Comparison of ENCODE assay signal across 22 mouse cellular contexts in genomic region chr10:84260931-84261650, GRCm38 (mm10).
A peak's percentile ranks its signal among the peaks of the same experiment; 100 is the strongest.
DNase-seq lines count a peak whose midpoint lies in the region; ATAC-seq and TF ChIP-seq lines count a peak whose summit lies in the region.
"Had no signal": no experiment of that assay in that cellular context is flagged by ENCODE, and none has a peak within 500 bp of the region (broad histone marks: within the 10 kb centered on the region; RNA-seq: fewer than 3 reads in every experiment).

No protein-coding gene starts in this region.

- TF ChIP-seq POLR2A in lung, adult 2 months (IDR thresholded peaks at IDR 0.05; ENCODE audit: borderline replicate concordance, extremely low read depth, low read depth, low read length), result no peak

- no peaks in the 10 kb centered on the region; the same call in 1 of the 2 replicates for H3K4me1 ChIP-seq in lung, adult 2 months (ENCODE audit: control insufficient read depth, insufficient read depth, low read length)
- H3K4me1 ChIP-seq: embryonic facial prominence, embryonic 15.5 days; forebrain, embryonic 12.5 days; heart, embryonic 12.5 days; hindbrain, embryonic 10.5 days had no signal

- TF ChIP-seq CTCF in lung, adult 2 months (IDR thresholded peaks at IDR 0.05; ENCODE audit: insufficient read depth, low read length), result no peak

- ATAC-seq in common myeloid progenitor, adult 5-6 weeks (replicated peaks; ENCODE audit: low read depth, poor library complexity, severe bottlenecking), result peak; percentile 25; the same call in 1 of the 2 replicates
- peak; percentile 89 for ATAC-seq in granulocyte monocyte progenitor cell, adult 5-6 weeks (replicated peaks; ENCODE audit: poor library complexity, severe bottlenecking)
- ATAC-seq: CD4-positive, CD25-positive, alpha-beta regulatory T cell, adult 4 months; forebrain, embryonic 16.5 days; intestine, embryonic 16.5 days had no signal

- 66% methylated on average over 6 of the region's 6 CpGs for WGBS in lung, adult 2 months

- H3K4me3 ChIP-seq in lung, adult 2 months (replicated peaks; ENCODE audit: extremely low read depth, low read depth, low read length), result no peak overlapping the region
- H3K4me3 ChIP-seq: embryonic facial prominence, embryonic 15.5 days; erythroblast, embryonic 14.5 days; forebrain, embryonic 12.5 days; heart, adult 2 months; heart, embryonic 12.5 days; hindbrain, embryonic 10.5 days had no signal

- DNase-seq in lung, postnatal 36 days, result peak; percentile 29
- no peak for DNase-seq in lung, adult 2 months
- no peak for DNase-seq in spleen, postnatal 4 days (ENCODE audit: low spot score in 2 of 2)
- no peak for DNase-seq in right cerebral cortex, postnatal 4 days
- no peak for DNase-seq in kidney, postnatal 10 days
- DNase-seq: adrenal gland, postnatal 14 days; B cell, adult 2 months; cerebellum, adult 11-12 months; cerebellum, adult 9-10 months; embryo, embryonic 11 days; gastrocnemius, postnatal 14 days; heart, adult 2 months had no signal
